Mouse (Mus musculus) C2C12 (cell line): ENCODE measurements around the gene Hsf2bp.

ENCODE experiments used
- CEBPB ChIP-seq: IDR thresholded peaks from one replicate; pipeline ENCODE4 v1.6.1; 2011; ENCODE audit warnings: low read depth, mild to moderate bottlenecking, control low read depth, moderate library complexity
- CTCF ChIP-seq: IDR thresholded peaks from one replicate; pipeline ENCODE4 v1.5.1; 2011; ENCODE audit not compliant: control insufficient read depth, insufficient read depth, insufficient read length
- FOSL1 ChIP-seq: IDR thresholded peaks from one replicate; pipeline ENCODE4 v1.8.0; 2011; ENCODE audit warnings: mild to moderate bottlenecking, low read length; ENCODE audit not compliant: poor library complexity, insufficient read depth, severe bottlenecking
- MAX ChIP-seq: IDR thresholded peaks from one replicate; pipeline ENCODE4 v1.6.1; 2011; ENCODE audit warnings: mild to moderate bottlenecking, control low read depth
- MYOD1 ChIP-seq: IDR thresholded peaks from one replicate; pipeline ENCODE4 v1.6.1; 2011; ENCODE audit warnings: low read depth; ENCODE audit not compliant: control insufficient read depth, insufficient read length
- MYOG ChIP-seq: IDR thresholded peaks from one replicate; pipeline ENCODE4 v1.6.1; 2011; ENCODE audit not compliant: control insufficient read depth, insufficient read length; ENCODE audit errors: extremely low read depth
- USF1 ChIP-seq: IDR thresholded peaks from one replicate; pipeline ENCODE4 v1.6.1; 2011; ENCODE audit warnings: low read depth, mild to moderate bottlenecking, control low read depth, moderate library complexity

DNA sequence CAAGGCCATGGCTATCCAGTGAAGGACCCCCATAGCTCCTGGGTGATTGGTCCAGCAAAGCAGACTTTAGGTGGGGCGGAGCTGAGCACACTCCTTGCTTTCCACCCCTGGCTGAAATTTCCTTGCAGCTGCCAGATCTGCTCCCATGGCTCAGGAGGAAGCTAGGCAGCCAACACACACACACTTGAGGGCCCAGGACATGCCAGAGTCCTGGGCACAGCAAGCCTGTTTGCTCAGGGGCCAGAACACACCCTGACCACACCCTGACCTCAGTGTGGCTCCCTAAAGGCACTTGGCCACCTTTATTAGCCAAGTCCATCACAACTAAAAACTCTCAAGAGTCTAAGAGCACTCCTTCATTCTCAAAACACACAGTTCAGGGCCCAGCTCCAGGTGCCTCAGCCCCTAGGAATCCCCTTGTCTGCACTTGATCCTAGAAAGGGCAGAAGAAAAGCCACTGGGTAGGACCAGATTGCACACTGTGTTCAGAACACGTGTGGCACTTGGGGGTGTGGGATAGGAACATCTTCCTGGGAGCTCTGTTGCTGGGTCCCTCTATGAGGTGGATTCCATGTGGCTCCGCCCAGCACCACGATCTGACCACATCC is 138.9 kb downstream of the Hsf2bp start:
- TF ChIP-seq CTCF (no peak), MYOG (no peak), CEBPB (no peak), MAX (no peak), USF1 (no peak), MYOD1 (no peak), FOSL1 (no peak)
